Mouse (Mus musculus) liver, postnatal 0 days (tissue): Measurements from ENCODE around the gene Kcnip1. TPM values are rescaled to one million over a fixed set of nuclear protein-coding genes. Genes with fewer than 3 reads are reported as not detected.

Source experiments
- ATAC-seq: fragments of 200-750 bp; cut with Nextera tagmentation; 2 replicates; pipeline ENCODE4 v1.8.0; 2017; ENCODE audit warnings: mild to moderate bottlenecking, moderate library complexity
- DNase-seq: peaks from one replicate; pipeline ENCODE4 v3.0.0-alpha.2; 2016
- H3K27ac ChIP-seq: fragments of 300-500 bp; sonication (generic); 2 replicates; pipeline ENCODE4 v1.5.1; 2014; ENCODE audit warnings: antibody characterized with exemption, moderate library complexity, mild to moderate bottlenecking, low read depth
- H3K27me3 ChIP-seq: fragments of 300-500 bp; sonication (generic); 2 replicates; pipeline ENCODE4 v1.6.1; 2014; ENCODE audit warnings: low read length, control low read depth, mixed read lengths; ENCODE audit not compliant: insufficient read depth
- H3K36me3 ChIP-seq: fragments of 300-500 bp; sonication (generic); replicated peaks from 2 replicates; pipeline ENCODE4 v1.6.1; 2014; ENCODE audit warnings: mild to moderate bottlenecking, control low read depth, low read length, moderate library complexity, mixed read lengths; ENCODE audit not compliant: insufficient read depth
- H3K4me1 ChIP-seq: fragments of 300-500 bp; sonication (generic); 2 replicates; pipeline ENCODE4 v1.6.1; 2014; ENCODE audit warnings: antibody characterized with exemption, mild to moderate bottlenecking, control low read depth; ENCODE audit not compliant: insufficient read depth
- H3K4me2 ChIP-seq: fragments of 300-500 bp; sonication (generic); 2 replicates; pipeline ENCODE4 v1.6.1; 2014; ENCODE audit warnings: low read depth, mild to moderate bottlenecking, low read length, moderate library complexity, mixed read lengths
- H3K4me3 ChIP-seq: fragments of 300-500 bp; sonication (generic); 2 replicates; pipeline ENCODE4 v1.5.1; 2014; ENCODE audit warnings: low read depth, low read length
- H3K9ac ChIP-seq: fragments of 300-500 bp; sonication (generic); replicated peaks from 2 replicates; pipeline ENCODE4 v1.6.1; 2014; ENCODE audit warnings: mild to moderate bottlenecking, moderate library complexity
- H3K9me3 ChIP-seq: fragments of 300-500 bp; sonication (generic); 2 replicates; pipeline ENCODE4 v1.6.1; 2016; ENCODE audit warnings: mild to moderate bottlenecking, control low read depth, low read length, mixed read lengths
- CTCF ChIP-seq: sonication (generic); IDR thresholded peaks from 2 replicates; pipeline ENCODE4 v1.5.1; 2016; ENCODE audit warnings: antibody characterized with exemption, low read depth
- EP300 ChIP-seq: IDR thresholded peaks from 2 replicates; pipeline ENCODE4 v1.6.1; 2016; ENCODE audit warnings: antibody characterized with exemption, low read depth, mild to moderate bottlenecking
- WGBS: fragments of 180-500 bp; shearing (Covaris S2); extraction: QIAGEN DNeasy Blood & Tissue Kit; methylation state at CpG from one replicate; pipeline ENCODE4 v1.1.7; 2014; ENCODE audit not compliant: insufficient replicate concordance; 5-methylcytosine and 5-hydroxymethylcytosine counted together
- polyA plus RNA-seq: library from polyadenylated mRNA; unstranded; fragments of >200 nt; fragmentation: Nextera tagmentation; extraction: Ambion mirVana; gene quantifications from 2 replicates; pipeline ENCODE4 v1.2.1, GENCODE M21; 2015

Gene Kcnip1
- polyA plus RNA-seq, 1 experiment from 2014 or later: not detected

- no peaks in the 10 kb centered on the region for H3K4me1 ChIP-seq
- H3K36me3 ChIP-seq: no peaks in the 10 kb centered on the region
- no peak for ATAC-seq
- no peak for TF ChIP-seq CTCF
- TF ChIP-seq EP300: no peak
- no peak overlapping the region for H3K4me2 ChIP-seq
- no peak for DNase-seq
- H3K9me3 ChIP-seq: no peaks in the 10 kb centered on the region
- no peaks in the 10 kb centered on the region for H3K27me3 ChIP-seq
- no peak overlapping the region for H3K27ac ChIP-seq
- 67% methylated on average over 6 of the region's 6 CpGs for WGBS
- no peak overlapping the region for H3K9ac ChIP-seq
- H3K4me3 ChIP-seq: no peak overlapping the region
Measured at GRCm38 (mm10) chr11:33586614-33587013, 406.3 kb downstream of the Kcnip1 start.

DNA sequence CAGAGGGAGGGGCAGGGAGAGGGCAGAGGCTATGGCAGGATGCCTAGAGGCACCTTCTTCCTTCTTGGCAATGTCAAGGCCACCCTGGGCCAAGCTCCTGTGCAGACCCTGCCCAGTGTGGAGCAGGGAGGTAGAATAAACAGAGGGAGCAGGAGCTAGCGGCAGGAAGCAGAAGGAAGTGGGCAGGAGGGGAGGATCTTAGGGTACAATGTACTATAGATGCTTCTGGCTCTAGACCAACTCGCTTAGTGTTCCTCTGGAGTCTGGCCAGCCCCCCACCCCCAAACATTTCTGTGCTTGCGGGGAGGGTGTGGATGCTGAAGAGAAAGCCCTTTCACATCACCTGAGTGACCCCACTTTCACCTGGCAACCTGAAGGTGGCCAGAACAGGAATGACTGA is 413.3 kb downstream of the Kcnip1 start:
- WGBS: 30% methylated on average over 3 of the region's 3 CpGs
- H3K36me3 ChIP-seq: no peaks in the 10 kb centered on the region
- H3K4me2 ChIP-seq: no peak overlapping the region
- ATAC-seq (no peak), DNase-seq (no peak)
- no peak overlapping the region for H3K4me3 ChIP-seq
- H3K27me3 ChIP-seq: no peaks in the 10 kb centered on the region
- H3K4me1 ChIP-seq: no peaks in the 10 kb centered on the region
- no peaks in the 10 kb centered on the region for H3K9me3 ChIP-seq
- H3K27ac ChIP-seq: no peak overlapping the region
- no peak overlapping the region for H3K9ac ChIP-seq
- TF ChIP-seq CTCF (no peak), EP300 (no peak)

Other genes with a start within 250 kb of the Kcnip1 start
- gene Kcnmb1, start 30.1 kb downstream of the Kcnip1 start, polyA plus RNA-seq: 0.02 and 0.05 TPM in 2 replicates
- 9.8 and 12.3 TPM in 2 replicates for gene Lcp2, start 53.8 kb upstream of the Kcnip1 start, polyA plus RNA-seq
- gene 4930469K13Rik, start 105.4 kb upstream of the Kcnip1 start, polyA plus RNA-seq: not detected in 2 replicates
- not detected in 2 replicates for gene Foxi1, start 214.9 kb upstream of the Kcnip1 start, polyA plus RNA-seq